Mouse (Mus musculus) bone marrow macrophage, adult 2 months (primary cell): ENCODE measurements around the gene Spint2.

Source experiments
- CTCF ChIP-seq: IDR thresholded peaks from 2 replicates; pipeline ENCODE4 v1.5.1; 2012; ENCODE audit warnings: low read depth, mild to moderate bottlenecking, low read length, moderate library complexity
- POLR2A ChIP-seq: IDR thresholded peaks from 2 replicates; pipeline ENCODE4 v1.6.1; 2012; ENCODE audit warnings: mild to moderate bottlenecking, low read depth, low read length, borderline replicate concordance

DNA sequence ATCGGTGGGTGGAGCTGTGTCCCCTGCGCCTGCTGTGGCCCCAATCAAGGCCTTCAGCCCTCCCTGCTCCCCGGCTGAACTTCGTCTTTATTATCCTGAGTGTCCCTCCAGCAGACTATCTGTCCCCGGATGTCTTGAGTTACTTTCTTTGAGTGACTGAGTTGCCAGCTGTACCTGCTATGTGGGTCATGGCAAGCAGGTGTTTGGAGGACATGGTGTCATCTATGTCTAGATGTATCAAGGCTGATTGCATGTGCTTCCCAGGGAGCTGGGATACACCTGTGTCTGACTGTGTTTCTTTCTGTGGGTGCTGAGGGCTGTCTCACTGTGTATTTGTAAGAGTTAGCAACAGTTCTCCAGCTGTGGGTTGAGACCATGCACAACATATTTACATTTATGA, 28.0 kb upstream of the Spint2 start:
- TF ChIP-seq POLR2A, result no peak
- TF ChIP-seq CTCF, result no peak
